Mouse (Mus musculus): ENCODE measurements around the gene Dhx58. TPM values are rescaled to one million over a fixed set of nuclear protein-coding genes. Genes with fewer than 3 reads are reported as not detected.

Gene Dhx58
- polyA plus RNA-seq, 2 experiments, result 2.3 to 3.2 TPM

DNA sequence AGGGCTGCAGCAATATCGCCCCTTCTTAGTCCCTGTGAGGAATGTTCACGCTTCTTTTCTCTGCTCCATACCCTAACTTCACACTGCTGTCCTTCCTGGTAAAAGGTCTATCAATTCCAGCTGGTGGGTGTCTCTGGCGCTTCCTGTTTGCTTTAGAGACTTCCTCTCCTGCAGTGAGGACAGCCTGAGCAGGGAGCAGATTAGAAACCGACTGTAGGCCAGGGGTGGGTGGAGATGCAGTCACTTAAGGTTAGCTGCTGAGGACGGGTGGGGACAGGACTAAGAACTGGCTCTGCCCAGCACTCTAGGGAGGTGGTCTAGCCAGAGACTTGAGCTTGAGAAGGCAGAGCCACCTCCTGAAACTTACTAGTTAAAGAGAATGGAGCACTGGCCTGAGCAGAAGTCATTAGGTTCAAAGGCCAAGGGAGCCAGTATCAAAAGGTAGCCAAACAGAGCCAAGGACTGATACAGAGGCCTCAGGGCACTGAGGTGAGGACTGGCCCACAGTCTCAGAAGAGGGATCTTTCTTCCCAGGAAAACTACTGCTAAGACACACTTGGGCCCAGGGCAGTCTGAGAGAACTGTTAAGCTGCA is 20.9 kb upstream of the Dhx58 start:
- Histone ChIP-seq H3K27ac (replicated peaks; ENCODE audit: low read depth, low read length) (no peak overlapping the region; the same call in 1 of the 2 replicates), H3K9ac (ENCODE audit: low read depth, low read length, severe bottlenecking) (no peak overlapping the region), H3K4me2 (replicated peaks; ENCODE audit: low read depth, low read length, severe bottlenecking) (no peak overlapping the region), H3K36me3 (ENCODE audit: control insufficient read depth, insufficient read depth, low read length) (peaks cover 11% of the 10 kb centered on the region), H3K9me3 (ENCODE audit: control insufficient read depth, low read length) (no peaks in the 10 kb centered on the region), H3K4me3 (replicated peaks; ENCODE audit: low read length) (no peak overlapping the region), H3K4me1 (ENCODE audit: control insufficient read depth, insufficient read depth, low read length) (peaks cover 3% of the 10 kb centered on the region; the same call in 1 of the 2 replicates), H3K27me3 (ENCODE audit: control insufficient read depth, insufficient read depth, low read length) (no peaks in the 10 kb centered on the region)
- 28% methylated on average over 5 of the region's 5 CpGs for WGBS
- ATAC-seq (ENCODE audit: low FRiP score, low read depth) (no peak), DNase-seq (ENCODE audit: low spot score) (no peak)
- no peak for TF ChIP-seq POLR2A (IDR thresholded peaks at IDR 0.05; ENCODE audit: borderline replicate concordance, extremely low read depth, insufficient read depth, insufficient read length)

DNA sequence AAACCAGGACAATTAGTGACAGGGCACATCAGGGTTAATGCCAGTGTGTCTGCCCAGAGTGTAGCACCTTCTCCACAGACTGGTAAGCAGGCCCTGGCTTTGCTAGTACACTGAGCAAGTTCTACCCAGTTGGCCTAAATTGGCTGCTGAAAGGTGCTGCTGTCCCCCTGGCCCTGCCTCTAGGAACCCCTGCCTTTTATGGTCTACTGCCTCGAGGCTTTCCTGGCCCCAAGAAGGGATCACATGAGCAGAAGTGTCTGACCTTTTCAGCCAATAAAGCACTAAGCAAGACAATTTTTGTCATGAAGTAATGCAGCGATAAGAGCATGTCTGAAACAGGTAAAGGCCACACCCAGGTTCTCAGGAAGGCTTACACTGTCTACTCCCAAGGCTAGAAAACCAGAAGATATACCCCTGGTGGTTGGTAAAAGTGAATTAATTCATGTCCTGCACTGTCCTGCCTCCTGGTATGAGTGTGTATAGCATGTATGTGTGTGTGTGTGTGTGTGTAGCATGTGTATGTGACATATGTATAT is 18.5 kb upstream of the Dhx58 start:
- Histone ChIP-seq H3K36me3 (ENCODE audit: control insufficient read depth, insufficient read depth, low read length) (peaks cover 28% of the 10 kb centered on the region), H3K9ac (ENCODE audit: low read depth, low read length, severe bottlenecking) (no peak overlapping the region), H3K4me2 (replicated peaks; ENCODE audit: low read depth, low read length, severe bottlenecking) (no peak overlapping the region), H3K27me3 (ENCODE audit: control insufficient read depth, insufficient read depth, low read length) (no peaks in the 10 kb centered on the region), H3K9me3 (ENCODE audit: control insufficient read depth, low read length) (no peaks in the 10 kb centered on the region), H3K4me3 (replicated peaks; ENCODE audit: low read length) (no peak overlapping the region), H3K4me1 (ENCODE audit: control insufficient read depth, insufficient read depth, low read length) (peaks cover 3% of the 10 kb centered on the region; the same call in 1 of the 2 replicates), H3K27ac (replicated peaks; ENCODE audit: low read depth, low read length) (no peak overlapping the region)
- no peak for DNase-seq (ENCODE audit: low spot score)
- no peak for TF ChIP-seq POLR2A (IDR thresholded peaks at IDR 0.05; ENCODE audit: borderline replicate concordance, extremely low read depth, insufficient read depth, insufficient read length)
- ATAC-seq (ENCODE audit: low FRiP score, low read depth), result no peak
- WGBS, result 58% methylated on average over 2 of the region's 2 CpGs

DNA sequence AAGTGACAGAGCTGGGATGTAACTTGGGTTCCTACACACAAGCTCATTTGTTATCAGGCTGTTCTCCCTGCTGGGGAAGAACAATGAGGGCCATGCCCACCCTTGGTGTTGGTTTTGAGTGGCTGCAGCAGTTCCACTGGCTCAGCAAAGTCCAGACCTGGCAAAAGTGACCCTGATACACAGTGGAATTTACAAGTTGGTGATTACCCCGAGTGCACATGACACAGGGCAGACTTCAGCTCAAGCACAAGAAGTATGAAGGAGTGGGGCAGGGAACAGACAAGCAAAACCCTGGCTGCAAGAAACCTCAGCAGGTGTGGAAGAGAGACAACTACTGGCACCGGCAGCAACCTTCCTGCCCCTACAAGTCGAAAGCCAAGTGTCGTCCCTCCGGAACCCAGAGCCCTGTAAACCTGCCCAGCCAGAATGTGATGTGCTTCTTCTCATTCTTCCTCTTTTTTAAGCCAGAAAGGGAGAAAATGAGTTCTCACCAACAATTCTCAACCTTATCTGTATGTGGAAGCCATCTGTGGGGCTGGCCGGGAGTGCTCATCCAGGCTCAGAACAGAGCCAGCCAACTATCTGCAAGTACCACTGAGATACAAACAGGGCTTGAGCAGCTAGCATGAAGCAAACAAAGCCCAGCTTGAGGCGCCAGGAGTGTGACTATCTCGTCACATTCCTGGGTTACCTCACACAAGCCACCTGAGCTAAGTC is 17.9 kb upstream of the Dhx58 start:
- Histone ChIP-seq H3K36me3 (ENCODE audit: control insufficient read depth, insufficient read depth, low read length) (peaks cover 34% of the 10 kb centered on the region), H3K27me3 (ENCODE audit: control insufficient read depth, insufficient read depth, low read length) (no peaks in the 10 kb centered on the region), H3K27ac (replicated peaks; ENCODE audit: low read depth, low read length) (0 out of 2 replicates have a peak overlapping the region, but pooled peaks have one; percentile 33), H3K9me3 (ENCODE audit: control insufficient read depth, low read length) (no peaks in the 10 kb centered on the region), H3K4me2 (replicated peaks; ENCODE audit: low read depth, low read length, severe bottlenecking) (no peak overlapping the region), H3K4me1 (ENCODE audit: control insufficient read depth, insufficient read depth, low read length) (peaks cover 3% of the 10 kb centered on the region; the same call in 1 of the 2 replicates), H3K9ac (ENCODE audit: low read depth, low read length, severe bottlenecking) (no peak overlapping the region), H3K4me3 (replicated peaks; ENCODE audit: low read length) (no peak overlapping the region)
- TF ChIP-seq POLR2A (IDR thresholded peaks at IDR 0.05; ENCODE audit: borderline replicate concordance, extremely low read depth, insufficient read depth, insufficient read length), result no peak
- ATAC-seq (ENCODE audit: low FRiP score, low read depth) (no peak), DNase-seq (ENCODE audit: low spot score) (no peak)
- WGBS, result 72% methylated on average over 8 of the region's 8 CpGs

DNA sequence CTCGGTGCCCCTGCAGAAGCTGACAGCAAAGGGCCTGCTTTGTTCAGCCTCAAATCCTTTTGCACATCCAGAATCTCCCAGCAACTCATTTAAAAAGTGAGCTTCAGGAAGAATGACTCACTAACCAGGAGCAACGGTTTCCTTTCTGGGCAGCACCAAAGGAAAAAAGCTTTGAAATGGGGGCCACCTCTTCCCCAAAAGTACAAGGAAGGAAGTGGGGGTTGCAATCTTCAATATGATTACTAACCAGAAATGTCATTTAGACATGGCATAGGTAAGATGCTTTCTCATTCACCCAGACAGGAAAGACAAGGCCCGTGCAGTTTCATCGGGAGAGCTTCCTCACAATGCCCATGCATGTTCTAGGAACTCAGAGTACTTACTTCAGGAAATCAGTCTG is 17.2 kb upstream of the Dhx58 start:
- peaks cover 41% of the 10 kb centered on the region for H3K36me3 ChIP-seq (ENCODE audit: control insufficient read depth, insufficient read depth, low read length)
- no peak overlapping the region for H3K4me3 ChIP-seq (replicated peaks; ENCODE audit: low read length)
- H3K27me3 ChIP-seq (ENCODE audit: control insufficient read depth, insufficient read depth, low read length), result no peaks in the 10 kb centered on the region
- H3K4me1 ChIP-seq (ENCODE audit: control insufficient read depth, insufficient read depth, low read length), result peaks cover 3% of the 10 kb centered on the region; the same call in 1 of the 2 replicates
- ATAC-seq (ENCODE audit: low FRiP score, low read depth) (no peak), DNase-seq (ENCODE audit: low spot score) (no peak)
- no peak overlapping the region for H3K9ac ChIP-seq (ENCODE audit: low read depth, low read length, severe bottlenecking)
- H3K4me2 ChIP-seq (replicated peaks; ENCODE audit: low read depth, low read length, severe bottlenecking), result no peak overlapping the region
- H3K27ac ChIP-seq (replicated peaks; ENCODE audit: low read depth, low read length), result no peak overlapping the region
- TF ChIP-seq POLR2A (IDR thresholded peaks at IDR 0.05; ENCODE audit: borderline replicate concordance, extremely low read depth, insufficient read depth, insufficient read length), result no peak
- 74% methylated on average over 4 of the region's 4 CpGs for WGBS
- no peaks in the 10 kb centered on the region for H3K9me3 ChIP-seq (ENCODE audit: control insufficient read depth, low read length)

DNA sequence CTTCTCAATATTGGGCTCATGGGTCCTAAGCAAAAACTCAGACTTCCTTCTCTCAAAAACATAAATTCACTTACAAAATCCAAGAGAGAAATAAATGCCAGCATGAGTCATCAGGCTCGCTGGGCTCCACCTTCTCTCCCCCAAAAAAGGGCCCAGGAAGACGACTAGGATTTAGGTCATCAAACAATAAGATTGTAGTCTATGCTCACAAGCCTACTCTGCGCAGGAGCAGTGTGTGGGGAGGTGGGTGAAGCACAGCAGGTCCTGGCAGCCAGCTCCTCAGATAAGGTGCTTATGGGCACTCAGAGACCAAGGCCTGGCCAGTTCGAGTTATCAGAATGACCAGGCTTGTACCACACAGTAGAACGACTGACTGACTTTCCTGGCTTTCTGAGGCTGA is 16.3 kb upstream of the Dhx58 start:
- Histone ChIP-seq H3K4me3 (replicated peaks; ENCODE audit: low read length) (no peak overlapping the region), H3K4me1 (ENCODE audit: control insufficient read depth, insufficient read depth, low read length) (peaks cover 3% of the 10 kb centered on the region; the same call in 1 of the 2 replicates), H3K27me3 (ENCODE audit: control insufficient read depth, insufficient read depth, low read length) (no peaks in the 10 kb centered on the region), H3K36me3 (ENCODE audit: control insufficient read depth, insufficient read depth, low read length) (peaks cover 50% of the 10 kb centered on the region), H3K4me2 (replicated peaks; ENCODE audit: low read depth, low read length, severe bottlenecking) (no peak overlapping the region), H3K27ac (replicated peaks; ENCODE audit: low read depth, low read length) (no peak overlapping the region), H3K9me3 (ENCODE audit: control insufficient read depth, low read length) (no peaks in the 10 kb centered on the region), H3K9ac (ENCODE audit: low read depth, low read length, severe bottlenecking) (no peak overlapping the region)
- 65% methylated on average over 5 of the region's 5 CpGs for WGBS
- DNase-seq (ENCODE audit: low spot score) (no peak), ATAC-seq (ENCODE audit: low FRiP score, low read depth) (no peak)
- no peak for TF ChIP-seq POLR2A (IDR thresholded peaks at IDR 0.05; ENCODE audit: borderline replicate concordance, extremely low read depth, insufficient read depth, insufficient read length)
